Mouse (Mus musculus): ENCODE results near the gene Slc25a28.

DNA sequence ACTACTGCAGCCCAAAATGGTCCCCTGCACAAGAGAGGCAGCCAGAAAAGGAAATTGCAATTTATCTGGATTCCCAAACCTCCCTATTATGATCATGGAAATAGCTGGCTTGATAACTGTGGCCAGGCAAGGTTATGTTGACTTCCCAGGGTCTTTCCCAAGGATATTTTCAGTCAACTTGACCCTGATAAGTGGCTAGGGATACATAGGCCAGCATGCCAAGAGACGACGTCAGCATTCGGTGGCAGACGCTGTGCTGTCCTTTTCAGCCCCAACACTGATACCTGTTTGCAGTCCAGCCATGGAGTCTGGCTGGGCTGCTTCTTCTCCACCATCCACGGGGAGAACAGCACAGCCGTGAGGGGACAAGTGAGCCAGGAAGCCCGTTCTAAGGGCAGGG lies 3.6 kb downstream of the Slc25a28 start:
- TF ChIP-seq CTCF (IDR thresholded peaks at IDR 0.05; ENCODE audit: borderline replicate concordance, control insufficient read depth, extremely low read depth, insufficient read depth, low read length, poor library complexity) (no peak), POLR2A (IDR thresholded peaks at IDR 0.05; ENCODE audit: control insufficient read depth, extremely low read depth, insufficient read depth, low read length, poor library complexity) (no peak)

All from thymus, adult 2 months (tissue).